Mouse (Mus musculus): Measurements from ENCODE around the gene Ube2e1.

DNA sequence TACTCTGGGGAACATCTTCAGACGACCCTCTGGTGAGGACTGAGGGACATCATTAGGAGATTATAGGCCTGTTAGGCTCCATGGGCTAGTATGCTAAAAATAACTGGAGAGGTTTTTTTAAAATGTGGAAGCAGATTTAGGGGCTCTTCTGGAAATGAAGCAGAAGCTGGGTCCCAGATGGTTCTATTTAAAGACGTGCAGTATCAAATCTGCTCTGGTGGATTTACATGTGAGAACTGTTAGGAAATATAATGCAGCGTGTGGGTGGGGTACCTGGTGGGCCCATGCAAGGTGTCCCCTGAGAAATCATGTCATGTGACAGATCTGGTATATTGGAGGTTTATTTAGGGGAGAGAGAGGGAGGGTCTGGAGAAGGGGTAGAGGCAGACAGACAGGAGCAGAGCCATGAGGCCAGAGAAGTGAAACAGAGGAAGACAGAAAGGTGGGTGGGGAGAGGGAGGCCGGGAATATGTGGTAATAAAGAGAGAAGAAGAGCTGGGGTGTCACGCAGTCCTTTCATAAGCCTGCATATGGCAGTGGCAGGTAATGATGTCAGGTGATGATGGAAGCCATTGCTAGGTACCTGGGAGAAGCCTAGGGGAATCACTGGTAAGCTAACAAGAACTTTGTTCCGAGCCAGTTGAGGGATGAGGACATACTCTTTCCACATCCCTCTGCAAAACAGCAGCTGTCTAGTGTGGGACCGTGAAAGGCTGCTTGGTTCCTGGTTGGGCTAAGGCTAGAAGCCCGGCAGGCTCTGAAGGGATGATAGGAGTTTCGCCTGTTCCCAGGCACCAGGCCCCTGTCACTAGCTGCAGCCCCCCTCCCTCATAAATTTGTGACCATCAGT is 41.3 kb upstream of the Ube2e1 start:
- TF ChIP-seq CTCF (IDR thresholded peaks at IDR 0.05; ENCODE audit: borderline replicate concordance, insufficient read depth, low read length) (no peak), POLR2A (IDR thresholded peaks at IDR 0.05; ENCODE audit: low read depth, low read length) (no peak)
